Mouse (Mus musculus): ENCODE measurements around the gene Nckap5.

DNA sequence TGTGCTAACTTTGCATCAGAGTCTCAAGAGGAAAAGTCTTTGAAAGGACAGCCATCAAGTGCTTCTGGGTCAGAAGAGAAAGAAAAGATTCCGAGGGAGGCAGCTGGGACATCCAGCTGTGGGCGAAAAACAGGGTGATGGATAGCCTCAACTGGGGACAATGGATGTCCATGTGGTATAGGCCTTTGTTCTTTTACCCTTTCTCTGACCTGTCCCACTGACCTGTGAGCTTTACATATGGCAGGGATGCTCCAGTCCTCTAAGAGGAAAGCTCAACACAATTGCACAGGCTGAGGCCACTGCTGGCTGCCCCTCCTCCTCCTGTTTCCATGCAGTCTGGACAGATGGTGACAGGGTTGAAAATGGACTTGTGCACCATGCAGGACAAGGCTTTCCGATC, 31.2 kb upstream of the Nckap5 start:
- TF ChIP-seq CTCF (IDR thresholded peaks at IDR 0.05 in 2 of 3, conservative IDR thresholded peaks at IDR 0.05 in 1 of 3; ENCODE audit: control insufficient read depth in 1 of 3, insufficient read depth in 1 of 3, low read depth in 2 of 3, low read length in 3 of 3, poor library complexity in 1 of 3, severe bottlenecking in 1 of 3) = no peak
- no peak for TF ChIP-seq POLR2A (IDR thresholded peaks at IDR 0.05; ENCODE audit: control insufficient read depth in 1 of 2, insufficient read depth in 1 of 2, low read depth in 1 of 2, low read length in 2 of 2, poor library complexity in 1 of 2)
- no peak for TF ChIP-seq JUND (IDR thresholded peaks at IDR 0.05; ENCODE audit: low read depth, low read length)
- TF ChIP-seq RAD21 (IDR thresholded peaks at IDR 0.05; ENCODE audit: low read depth, low read length) = no peak
- no peak for TF ChIP-seq EP300 (IDR thresholded peaks at IDR 0.05; ENCODE audit: low read depth in 1 of 2, low read length in 2 of 2)

All from MEL (cell line).